Mouse (Mus musculus) kidney, postnatal 25 days (tissue): ENCODE results near the gene Zxdc.
A peak's percentile ranks its signal among the peaks of the same experiment; 100 is the strongest.

ENCODE experiments used
- DNase-seq, 2 experiments: peaks; one replicate each; pipeline ENCODE4 v3.0.0; 2021; ENCODE audit warnings: mixed read lengths in 2 of 2

Zxdc gene

DNA sequence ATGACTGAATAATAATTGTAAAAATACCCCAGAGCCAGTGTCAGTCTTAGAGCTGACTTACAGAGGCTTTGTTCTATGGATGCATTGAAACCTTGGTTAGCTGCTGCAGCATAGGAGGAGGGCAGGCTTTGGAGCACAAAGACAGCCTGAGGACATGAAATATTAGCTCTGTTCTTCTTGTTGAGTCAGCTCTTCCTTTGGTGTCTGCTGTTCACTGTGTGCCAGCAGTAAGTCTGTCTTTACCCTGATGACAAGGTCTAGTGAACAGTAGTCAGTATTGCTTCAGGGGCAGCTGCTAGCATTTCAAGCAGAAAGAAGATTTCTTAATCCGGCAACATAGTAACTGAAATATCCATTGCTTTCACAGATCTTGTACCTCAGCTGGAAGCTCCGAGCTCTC, 12.2 kb downstream of the Zxdc start:
- no peak for DNase-seq

DNA sequence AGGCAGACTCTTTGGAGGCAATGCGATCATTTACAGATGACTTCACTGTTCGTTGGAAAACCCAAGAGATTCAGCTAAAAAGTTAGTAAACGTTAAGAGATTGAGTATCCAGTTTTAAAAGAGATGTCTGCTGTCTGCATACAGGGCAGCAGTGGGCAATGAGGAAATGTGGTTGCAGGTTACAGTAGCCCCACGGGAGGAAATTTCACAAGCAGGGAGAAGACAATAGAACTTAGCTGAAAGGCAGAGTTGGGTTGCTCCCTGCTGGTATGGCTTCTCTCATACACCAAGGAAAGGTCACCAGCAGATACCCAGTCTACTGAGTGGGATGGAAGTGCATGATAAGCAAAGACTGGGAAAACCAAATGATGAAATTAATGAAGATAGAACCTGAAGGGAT, 21.3 kb downstream of the Zxdc start:
- DNase-seq, result no peak

- DNase-seq, result peak in 1 of 2 experiments; percentile 47
These were observed 24.7 kb downstream of the Zxdc start for GRCm38 (mm10) chr6:90393948-90394347.

GRCm38 (mm10) chr6:90395751-90396150, 26.5 kb downstream of the Zxdc start:
- no peak for DNase-seq

DNA sequence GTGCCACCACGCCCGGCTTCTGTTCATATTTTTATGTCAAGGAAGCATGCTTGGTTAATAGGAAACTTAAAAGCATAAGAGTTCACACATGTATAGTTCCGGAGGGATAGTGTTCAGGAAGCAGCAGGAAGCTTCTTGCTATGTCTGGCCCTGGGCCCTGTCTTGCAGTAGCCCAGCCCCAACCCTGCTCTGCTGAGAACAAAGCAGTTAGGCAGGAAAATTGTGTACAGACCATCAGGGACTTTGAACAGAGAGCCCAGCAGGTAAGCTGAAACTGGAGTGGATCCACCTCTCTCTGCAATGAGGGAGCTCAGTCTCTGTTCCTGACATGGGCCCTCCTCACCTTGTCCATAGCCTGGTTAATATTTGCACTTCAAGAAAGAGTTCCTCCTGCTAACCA, 28.0 kb downstream of the Zxdc start:
- DNase-seq, result no peak

- no peak for DNase-seq
These were observed 39.3 kb downstream of the Zxdc start for GRCm38 (mm10) chr6:90408632-90409031.

DNA sequence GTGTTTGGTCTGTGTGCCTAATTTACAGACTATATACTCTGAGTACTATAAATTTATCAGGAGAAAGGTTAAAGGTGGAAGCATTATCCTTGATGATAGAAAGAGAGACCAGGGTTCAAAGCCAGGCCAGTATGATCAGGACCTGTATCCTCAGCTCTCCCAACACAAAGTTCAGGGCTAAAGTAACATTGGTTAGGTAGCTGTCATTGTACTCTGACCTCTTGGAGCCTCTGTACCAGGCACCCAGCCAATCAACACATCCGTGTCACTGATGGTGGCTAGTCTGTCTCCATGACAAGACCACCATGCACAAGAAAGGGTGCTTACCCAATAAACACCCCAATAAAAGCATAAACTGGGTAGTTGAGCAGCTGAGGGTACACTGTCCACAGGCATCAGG, 41.7 kb downstream of the Zxdc start:
- DNase-seq, result peak in 1 of 2 experiments; percentile 15

DNA sequence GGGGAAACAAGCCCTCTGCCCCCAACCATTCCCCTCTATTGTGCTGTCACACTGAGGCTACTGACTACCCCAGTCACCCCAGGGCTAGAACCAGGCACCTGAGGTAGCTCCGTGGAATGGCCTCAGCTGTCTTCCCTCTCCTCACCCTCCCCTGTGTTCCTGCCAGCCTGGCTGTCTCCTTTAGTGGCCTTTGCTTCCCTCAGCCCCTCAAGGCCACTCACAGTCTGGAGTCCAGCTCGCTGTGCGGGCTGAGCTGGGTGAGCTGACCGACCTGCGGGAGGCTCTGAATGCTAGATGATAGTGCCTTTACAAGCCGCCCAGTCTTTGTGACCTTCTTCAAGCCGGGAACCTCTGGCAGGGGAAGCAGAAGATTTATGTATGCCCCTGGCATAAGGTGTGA, 42.6 kb downstream of the Zxdc start:
- DNase-seq, result peak in 1 of 2 experiments; percentile 46

DNA sequence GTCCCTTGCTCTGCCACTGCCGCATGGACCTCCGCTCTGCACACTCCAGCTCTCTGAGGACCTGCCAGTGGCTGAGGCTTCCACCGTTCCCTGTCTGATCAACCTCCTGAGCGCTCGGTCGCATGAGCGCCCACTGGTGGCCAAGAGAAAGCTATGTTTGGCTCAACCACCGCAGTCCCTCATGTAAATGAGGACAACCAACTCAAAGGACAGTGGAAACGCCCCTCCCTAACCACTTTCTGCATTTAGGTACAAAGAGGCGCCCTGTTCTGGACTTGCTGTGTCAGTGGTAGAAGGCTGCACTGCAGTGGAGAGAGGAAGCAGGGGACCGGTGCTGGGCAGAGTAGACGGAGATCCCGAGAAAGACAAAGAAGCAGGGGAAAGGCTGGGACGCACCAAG, 53.3 kb downstream of the Zxdc start:
- DNase-seq, result peak; percentile 85 to 92

DNA sequence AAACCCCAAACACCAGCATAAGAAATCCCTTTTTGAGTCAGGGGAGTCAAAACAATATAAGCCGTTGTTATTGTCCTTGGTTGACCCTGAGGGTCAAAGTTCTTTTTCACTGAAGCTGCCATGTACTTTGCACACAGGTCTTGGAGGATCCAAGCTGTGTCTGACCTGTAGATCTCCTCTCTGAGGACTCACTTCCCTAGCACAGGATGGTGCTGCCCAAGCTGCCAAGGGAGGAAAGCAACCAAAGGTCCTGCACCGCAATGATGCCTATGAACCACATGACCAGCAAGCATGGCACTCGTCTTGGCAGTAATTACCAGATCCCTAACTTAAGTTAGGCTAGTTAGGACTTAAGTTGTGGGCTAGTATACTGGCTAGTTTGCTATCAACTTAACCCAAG, 56.1 kb downstream of the Zxdc start:
- DNase-seq, result no peak

DNA sequence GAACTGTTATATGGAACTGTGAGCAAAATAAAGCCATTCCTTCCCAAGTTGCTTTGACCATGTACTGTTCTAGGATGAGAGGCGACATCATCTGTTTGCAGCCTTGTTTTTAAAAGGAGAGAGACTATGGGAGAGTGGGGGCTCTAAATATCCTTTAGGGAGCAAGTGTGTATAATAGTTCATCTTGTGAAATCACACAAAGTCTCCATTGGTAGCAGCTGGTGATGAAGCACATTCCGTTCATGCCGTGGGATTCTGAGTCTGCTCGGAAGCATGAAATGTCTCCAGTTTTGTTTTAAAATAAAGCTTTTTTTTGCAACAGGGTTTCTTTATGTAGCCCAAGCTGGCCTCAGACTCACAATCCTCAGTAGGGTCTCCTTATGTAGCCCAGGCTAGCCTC, 56.7 kb downstream of the Zxdc start:
- DNase-seq, result no peak

DNA sequence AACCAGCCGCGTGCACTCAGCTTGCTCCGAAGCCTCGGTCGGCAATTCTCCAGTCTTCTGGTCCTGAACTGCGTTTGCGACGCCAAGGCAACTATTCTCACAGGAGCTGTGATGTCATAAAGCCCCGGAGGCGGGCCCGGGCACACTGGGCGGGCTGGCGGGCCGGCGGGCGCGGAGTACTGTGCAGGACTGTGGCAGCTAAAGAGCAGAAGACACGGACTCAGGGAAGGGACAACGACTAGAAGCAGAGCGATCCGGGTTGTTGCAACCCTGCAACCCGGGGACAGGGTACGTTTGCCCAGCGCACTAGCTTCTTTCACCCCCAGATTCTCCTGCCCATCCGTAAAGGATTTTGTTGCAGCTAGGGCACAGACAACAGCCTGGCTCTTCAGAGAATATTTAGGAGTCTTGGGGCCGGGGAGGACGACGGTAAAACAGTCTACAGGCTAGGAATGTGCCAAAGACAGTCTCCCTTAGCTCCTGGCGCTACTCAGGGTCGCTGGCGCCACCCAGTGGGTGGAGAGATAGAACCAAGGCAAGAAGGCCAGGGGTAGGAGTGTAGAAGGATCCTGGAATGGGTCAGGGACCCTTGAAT, 59.2 kb downstream of the Zxdc start, which contains the start of gene Cfap100:
Gene Cfap100, minus strand, starts transcription at position 418 of the 595 bp plus-strand sequence.
- DNase-seq, result peak; percentile 83 to 88

DNA sequence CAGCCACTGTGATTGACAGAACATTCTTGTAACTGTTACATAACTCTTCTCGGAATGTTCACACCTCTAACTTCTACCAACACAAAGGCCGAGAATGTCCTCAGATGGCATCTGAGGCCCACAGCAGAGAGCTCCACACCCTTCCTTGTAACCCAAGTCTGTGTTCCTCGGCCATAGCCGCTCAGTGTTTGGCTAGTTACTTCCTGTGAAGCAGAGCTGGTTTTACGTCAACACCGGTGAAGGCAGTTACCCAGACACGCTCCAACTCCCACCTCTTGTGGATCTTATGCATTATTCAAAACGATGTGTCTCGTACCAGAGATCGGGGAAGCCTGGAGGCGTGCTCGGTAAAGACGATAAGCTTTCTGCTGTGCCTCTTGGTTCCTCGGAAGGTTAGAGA, 60.6 kb downstream of the Zxdc start:
- peak in 1 of 2 experiments; percentile 60 for DNase-seq

GRCm38 (mm10) chr6:90431487-90431886, 62.2 kb downstream of the Zxdc start:
- no peak for DNase-seq

GRCm38 (mm10) chr6:90434687-90435086, 65.4 kb downstream of the Zxdc start:
- DNase-seq, result peak in 1 of 2 experiments; percentile 44

GRCm38 (mm10) chr6:90435195-90435618, 65.9 kb downstream of the Zxdc start:
- peak; percentile 92 to 94 for DNase-seq

GRCm38 (mm10) chr6:90436192-90436907, 67.1 kb downstream of the Zxdc start:
- no peak for DNase-seq

DNA sequence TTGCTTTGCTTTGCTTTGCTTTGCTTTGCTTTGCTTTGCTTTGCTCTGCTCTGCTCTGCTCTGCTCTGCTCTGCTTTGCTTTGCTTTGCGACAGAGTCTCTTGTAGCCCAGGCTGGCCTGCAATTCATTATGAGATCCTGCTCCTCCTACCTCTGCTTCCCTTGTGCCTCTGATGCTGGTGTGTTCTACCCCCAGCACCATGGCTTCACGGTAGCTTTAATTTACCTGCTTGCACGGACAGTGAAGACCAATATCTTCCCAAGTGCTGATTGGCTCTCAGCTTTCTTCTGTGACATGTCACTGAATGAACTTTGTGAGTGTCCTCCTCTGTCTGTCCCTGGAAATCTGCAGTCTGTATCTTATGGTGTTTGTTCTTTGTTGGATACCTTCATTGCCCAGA, 67.7 kb downstream of the Zxdc start:
- no peak for DNase-seq

GRCm38 (mm10) chr6:90446883-90447282, 77.6 kb downstream of the Zxdc start:
- DNase-seq, result peak in 1 of 2 experiments; percentile 36

DNA sequence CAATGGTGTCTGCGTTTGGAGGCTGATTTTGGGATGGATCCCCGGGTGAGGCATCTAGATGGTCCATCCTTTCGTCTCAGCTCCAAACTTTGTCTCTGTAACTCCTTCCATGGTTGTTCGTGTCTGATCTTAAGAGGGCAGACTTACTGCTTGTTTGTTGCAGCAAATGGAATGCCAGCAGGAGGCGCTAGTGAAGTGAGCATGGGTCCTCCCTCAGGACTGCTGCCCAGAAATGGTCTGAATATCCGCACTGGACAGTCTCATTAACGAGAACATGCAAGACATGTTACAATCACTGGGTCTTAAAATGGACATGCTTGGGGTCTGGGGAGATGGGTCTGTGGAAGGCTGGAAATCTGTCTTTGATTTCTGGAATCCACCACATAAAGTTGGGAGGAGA, 80.9 kb downstream of the Zxdc start:
- DNase-seq, result peak; percentile 93 to 98

DNA sequence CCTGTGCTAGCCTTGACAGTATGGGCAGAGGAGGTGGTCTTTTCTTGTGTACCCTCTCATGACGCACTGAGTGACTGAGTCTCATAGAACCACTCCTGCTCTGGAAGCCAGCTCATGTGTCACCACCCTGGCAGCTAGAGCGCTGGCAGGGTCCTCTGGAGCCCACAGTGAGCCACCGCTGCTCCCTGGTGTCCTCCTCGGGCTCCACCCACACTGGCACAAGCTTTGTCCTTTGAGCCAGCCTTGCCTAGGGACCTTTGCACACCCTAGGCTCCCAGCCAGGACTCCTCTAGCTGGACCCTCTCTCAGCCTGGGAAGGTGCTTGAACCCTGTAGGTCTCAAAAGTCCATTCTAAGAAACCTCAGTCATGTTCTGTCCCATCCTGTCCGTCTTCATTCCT, 81.4 kb downstream of the Zxdc start:
- peak; percentile 89 to 96 for DNase-seq

DNA sequence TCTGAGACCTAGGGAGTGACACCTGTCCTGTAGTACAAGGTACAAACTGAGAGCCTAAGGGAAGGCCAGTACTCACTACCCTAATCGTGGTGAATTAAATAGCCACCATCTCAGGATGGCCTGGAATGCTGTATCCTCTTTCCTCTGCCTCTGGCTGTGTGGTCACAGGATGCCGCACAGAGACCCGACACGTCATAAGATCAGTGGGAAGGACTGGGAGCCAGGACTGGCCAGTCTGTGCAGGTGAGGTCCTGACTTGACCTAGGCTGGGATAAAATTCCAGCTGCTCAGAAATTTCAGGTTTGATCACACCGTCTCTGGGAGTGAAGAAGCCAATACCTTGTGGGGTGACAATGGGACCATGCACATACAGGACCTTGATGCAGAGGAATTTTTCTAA, 82.2 kb downstream of the Zxdc start:
- DNase-seq, result peak in 1 of 2 experiments; percentile 52

DNA sequence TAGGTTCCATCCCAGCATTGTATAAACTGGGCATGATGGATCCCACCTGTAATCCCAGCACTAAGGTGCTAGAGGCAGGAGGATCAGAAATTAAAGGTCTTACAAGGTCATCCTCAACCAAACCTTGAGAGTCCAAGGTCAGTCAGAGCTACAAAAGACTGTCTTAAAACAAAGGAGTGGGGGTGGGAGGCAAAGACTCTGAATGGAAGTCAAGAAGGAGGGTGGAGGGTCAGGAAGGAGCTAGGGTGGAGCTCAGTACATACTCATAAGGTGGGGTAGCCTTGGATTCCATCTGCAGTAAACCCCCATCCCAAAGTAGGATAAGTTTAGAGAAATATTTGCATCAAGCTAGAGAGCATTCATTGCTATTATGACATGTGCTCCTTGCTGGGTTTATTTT, 83.3 kb downstream of the Zxdc start:
- no peak for DNase-seq
